Mouse (Mus musculus) stomach, postnatal 0 days (tissue): ENCODE data around the gene Fam171a2.
A peak's percentile ranks its signal among the peaks of the same experiment; 100 is the strongest.

ENCODE experiments used
- CTCF ChIP-seq: IDR thresholded peaks from 2 replicates; pipeline ENCODE4 v1.5.1; 2016; ENCODE audit warnings: antibody characterized with exemption, low read depth, mild to moderate bottlenecking, moderate library complexity
- EP300 ChIP-seq: optimal IDR thresholded peaks from 2 replicates; pipeline ENCODE3; 2016; ENCODE audit warnings: antibody characterized with exemption

DNA sequence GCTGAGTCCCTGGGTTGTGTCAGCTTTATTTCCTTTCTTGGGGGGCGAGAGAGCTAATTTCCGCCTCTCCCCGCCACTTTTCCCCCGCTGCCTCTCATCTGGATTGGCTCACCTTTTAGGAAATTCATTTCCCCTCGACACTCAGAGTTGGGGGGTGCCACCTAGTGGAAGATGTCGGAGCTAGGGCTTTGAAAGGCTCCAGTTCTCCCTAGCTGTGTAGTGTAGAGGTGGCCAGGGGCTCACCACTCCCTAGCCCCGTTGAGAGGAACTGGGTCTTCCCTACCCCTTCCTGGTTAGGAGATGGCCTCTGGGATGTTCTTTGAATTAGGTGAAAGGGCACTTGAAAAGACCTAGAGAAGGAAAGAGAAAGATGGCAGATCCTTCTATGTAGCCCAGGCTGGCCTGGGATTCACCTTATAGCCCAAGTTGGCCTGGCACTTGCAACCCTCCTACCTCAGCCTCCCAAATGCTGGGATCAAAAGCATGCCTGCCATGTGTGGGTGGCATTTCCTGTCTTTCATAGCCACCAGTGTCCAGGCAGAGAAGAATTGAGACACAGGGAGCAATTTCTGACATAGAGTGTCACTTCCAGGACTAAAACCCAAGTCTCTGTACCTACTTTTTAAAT is 16.4 kb downstream of the Fam171a2 start:
- peak; percentile 90 for TF ChIP-seq CTCF
- no peak for TF ChIP-seq EP300
